Mouse (Mus musculus): ENCODE measurements around the gene Kcnh6.

Kcnh6 gene

DNA sequence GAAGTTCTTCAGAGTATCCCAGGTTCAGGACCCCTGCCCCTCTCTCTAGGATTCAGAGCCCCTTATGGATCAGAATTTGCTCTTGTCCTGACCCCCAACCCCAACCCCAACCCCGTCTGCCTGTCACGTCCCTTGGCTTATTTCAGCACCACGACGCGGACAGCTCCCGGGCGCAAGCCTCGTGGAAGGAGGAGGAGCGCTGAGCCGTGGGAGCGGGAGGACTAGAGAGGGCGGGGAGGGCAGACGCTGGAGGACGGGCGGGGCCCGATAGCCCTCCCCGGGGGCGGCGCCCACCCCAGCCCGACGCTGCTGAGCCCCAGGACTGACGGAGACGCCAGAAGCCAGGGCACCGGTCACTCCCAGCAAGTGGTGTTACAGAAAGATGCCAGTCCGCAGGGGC is at the start of gene Kcnh6:
TSS of gene Kcnh6 (plus strand) at position 304 of the 400 bp plus-strand sequence.
- DNase-seq (ENCODE audit: low spot score): peak; percentile 80

DNA sequence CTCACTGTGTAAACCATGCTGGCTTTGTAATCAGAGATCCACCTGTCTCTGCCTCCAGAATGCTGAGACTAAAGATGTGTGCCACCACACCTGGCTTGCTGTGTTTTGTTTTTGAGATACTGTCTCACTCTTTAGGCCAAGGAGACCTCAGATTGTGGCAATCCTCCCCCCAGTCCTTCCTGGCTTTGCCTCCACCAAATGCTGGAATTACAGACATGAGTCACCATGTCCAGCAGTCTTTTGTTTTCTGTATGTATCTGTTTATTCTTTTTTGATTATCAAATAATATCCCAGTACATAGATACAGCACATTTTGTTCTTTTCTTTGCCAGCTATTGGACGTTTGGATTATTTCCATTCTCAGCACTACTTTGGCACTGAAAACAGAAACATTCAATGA is 49.4 kb upstream of the Kcnh6 start:
- DNase-seq (ENCODE audit: low spot score): no peak

DNA sequence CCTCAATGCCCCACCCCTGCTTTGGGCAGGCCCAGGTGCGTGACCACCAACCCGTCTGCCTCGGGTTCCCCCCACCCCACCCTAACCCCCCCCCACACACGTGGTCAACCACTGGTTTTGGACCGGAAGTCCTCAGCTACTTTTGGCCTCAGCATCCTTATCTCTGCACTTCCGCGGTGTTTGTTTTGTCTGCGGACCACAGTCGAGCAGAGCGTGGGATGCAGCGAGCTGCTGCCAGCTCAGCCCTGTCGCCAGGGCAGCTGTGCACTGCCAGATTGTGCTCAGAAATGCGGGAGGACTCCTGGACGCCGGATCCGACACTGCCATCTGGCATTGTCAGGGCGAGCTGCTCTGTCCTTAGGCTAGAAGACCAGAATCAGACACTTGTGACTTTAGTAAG is 48.6 kb upstream of the Kcnh6 start:
- no peak for DNase-seq (ENCODE audit: low spot score)

DNA sequence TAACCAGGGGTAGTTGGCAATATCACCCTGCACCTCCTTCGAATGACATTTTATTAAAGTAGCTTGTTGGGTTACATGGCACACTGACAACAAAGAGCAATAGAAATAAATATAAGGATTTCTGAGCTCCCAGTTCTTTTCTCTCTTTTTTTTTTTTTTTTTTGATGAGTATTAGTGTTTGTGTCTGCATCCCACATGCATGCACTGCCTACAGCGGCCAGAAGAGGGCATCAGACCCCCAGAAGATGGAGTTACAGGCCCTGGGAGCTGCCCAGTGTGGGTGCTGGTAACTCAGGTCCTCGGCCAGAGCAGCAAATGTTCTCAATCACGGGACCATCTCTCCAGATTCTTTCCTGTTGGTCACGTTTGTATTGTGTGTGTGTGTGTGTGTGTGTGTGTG is 43.2 kb upstream of the Kcnh6 start:
- DNase-seq (ENCODE audit: low spot score): no peak

DNA sequence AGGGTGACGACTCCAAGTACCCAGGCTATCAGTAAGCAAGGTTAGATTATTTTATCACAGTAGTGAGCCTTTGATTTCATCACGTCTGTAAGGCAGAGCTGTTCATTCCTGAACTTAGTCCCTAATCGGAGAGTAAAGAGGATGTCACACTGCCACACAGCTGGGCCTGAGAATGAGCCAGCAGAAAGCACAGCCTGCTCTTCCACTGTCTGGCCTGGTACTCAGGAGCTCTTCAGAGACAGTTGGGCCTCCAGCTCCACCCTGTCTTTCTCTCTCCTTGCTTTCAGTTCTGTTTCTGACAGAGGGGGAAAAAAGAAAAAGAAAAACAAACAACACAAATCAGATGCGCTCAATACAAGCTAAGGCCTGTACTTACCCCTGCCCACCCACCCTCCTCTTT is 41.6 kb upstream of the Kcnh6 start:
- DNase-seq (ENCODE audit: low spot score): peak; percentile 46

DNA sequence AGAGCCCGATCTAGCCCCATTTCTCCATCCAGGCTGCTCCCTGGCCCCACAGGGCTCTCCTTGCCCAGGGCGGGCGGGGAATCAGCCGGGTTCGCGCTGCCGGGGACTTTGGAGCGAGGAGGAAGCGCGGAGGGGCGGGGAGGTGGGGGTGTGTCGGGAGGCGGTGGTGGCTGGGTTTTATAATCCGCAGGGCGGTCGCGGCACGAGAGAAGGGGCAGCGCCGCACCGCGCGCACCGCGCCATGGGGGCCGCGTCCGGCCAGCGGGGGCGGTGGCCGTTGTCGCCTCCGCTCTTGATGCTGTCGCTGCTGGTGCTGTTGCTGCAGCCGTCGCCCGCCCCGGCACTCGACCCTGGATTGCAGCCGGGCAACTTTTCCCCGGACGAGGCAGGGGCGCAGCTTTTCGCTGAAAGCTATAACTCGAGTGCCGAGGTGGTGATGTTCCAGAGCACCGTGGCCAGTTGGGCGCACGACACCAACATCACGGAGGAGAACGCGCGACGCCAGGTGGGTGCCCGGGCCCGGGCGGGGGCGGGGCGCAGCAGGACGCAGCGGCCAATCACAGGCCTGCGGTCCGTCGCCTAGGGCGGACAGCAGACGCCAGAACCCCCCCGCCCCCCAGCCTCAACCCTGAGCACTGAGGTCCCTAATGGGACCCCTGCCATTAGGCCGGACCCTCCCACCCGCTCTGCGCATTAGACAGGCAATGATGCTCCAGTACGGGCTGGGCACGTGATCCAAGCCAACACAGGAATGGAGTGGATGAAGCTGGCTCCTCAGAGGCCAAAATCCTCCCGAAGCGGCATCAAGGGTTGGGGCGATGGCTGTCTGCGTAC is 40.0 kb upstream of the Kcnh6 start, which contains the start of gene Ace:
TSS of gene Ace (plus strand) at position 205 of the 834 bp plus-strand sequence.
- DNase-seq (ENCODE audit: low spot score): no peak

DNA sequence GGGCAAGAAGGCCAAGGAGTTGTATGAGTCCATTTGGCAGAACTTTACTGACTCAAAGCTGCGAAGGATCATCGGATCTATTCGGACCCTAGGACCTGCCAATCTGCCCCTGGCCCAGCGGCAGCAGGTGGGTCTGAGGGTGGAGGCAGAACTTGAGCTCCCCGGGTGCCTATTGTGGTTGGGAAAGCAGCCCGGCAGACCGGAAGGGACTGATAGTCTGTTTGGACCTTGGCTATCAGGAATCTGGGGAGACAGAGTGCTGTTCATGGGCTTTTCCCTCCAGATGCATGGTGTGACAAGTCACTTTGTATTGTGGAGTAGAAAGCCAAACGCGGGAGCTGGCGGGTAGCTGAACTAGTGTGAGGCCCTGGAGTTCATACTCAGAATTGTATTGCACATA is 39.0 kb upstream of the Kcnh6 start:
- DNase-seq (ENCODE audit: low spot score): no peak

DNA sequence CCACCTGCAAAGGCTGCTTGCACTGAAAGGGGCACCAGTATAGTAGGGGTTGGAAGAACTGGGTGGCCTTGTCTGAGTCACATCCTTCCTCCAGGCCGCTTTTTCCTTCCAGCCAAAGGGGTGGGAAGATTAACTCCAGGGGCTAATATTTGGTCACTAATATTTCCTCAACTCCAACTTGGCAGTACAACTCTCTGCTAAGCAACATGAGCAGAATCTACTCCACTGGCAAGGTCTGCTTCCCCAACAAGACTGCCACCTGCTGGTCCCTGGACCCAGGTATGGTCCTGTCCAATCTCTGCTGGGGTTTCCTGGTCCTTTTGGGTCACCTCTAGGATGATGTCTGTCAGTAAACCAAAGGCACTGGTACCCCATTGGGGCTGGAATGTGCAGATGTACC is 38.4 kb upstream of the Kcnh6 start:
- DNase-seq (ENCODE audit: low spot score): peak; percentile 74

DNA sequence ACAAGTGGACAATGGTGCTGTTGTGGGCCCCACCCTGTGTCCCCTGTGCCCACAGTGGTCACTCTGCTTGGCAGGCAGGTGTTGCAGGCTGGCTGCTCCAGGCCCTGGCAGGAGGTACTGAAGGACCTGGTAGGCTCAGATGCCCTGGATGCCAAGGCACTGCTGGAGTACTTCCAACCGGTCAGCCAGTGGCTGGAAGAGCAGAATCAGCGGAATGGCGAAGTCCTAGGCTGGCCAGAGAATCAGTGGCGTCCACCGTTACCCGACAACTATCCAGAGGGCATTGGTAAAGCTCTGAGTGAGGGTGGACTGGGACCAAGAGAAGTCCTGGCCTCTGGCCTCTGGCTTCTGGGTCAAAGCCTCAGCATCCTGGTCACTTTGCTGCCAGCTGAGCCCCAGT is 33.3 kb upstream of the Kcnh6 start:
- peak; percentile 44 for DNase-seq (ENCODE audit: low spot score)

DNA sequence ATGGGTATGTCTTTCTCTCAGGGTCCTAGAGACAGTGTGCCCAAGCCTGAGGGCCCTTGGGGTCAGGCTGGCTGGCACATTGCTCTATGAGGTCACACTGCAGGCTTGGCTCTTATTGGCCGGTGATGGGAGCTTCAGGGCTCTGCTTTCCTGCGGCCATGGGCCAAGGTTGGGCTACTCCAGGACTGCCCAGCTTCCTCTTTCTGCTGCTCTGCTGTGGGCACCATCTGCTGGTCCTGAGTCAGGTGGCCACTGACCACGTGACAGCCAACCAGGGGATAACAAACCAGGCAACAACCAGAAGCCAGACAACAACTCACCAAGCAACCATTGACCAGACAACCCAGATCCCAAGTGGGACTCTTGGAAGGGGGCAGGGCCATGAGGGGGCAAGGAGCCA is 32.9 kb upstream of the Kcnh6 start:
- DNase-seq (ENCODE audit: low spot score): no peak

DNA sequence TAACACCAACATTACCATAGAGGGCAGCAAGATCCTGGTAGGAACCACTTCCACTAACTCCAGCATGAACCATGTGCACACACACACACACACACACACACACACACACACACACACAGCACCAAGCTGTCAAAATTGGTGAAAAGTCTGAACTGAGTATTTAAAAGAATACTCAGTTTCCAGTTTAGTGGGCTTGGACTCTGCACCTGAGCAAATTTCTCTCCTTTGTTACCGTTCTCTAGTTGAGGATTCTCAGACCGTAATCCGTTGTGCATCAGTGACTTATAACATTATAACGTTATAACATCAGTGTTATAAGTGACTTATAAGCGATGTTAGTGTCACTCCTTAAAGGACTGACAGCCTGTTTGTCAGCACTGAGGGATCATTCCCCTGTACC is 32.3 kb upstream of the Kcnh6 start:
- no peak for DNase-seq (ENCODE audit: low spot score)

DNA sequence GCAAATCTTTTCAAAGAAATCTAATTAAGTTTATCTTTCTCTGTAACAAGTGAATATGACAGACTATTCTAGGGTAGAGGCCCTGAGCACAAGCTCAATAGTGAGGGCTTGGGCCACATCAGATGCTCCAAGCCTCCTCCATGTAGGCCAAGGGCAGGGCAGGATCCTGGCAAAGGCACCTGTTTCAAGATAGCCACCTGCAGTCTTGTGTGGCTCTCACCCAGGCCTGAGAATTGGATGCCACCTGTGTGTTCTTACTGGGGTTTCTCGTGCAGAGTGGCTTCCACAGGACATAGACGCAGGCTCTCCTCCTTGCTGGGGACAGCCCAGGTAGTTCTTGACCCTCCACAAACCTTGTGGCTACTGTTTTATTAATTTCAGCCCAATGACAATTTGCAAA is 29.7 kb upstream of the Kcnh6 start:
- DNase-seq (ENCODE audit: low spot score): no peak

DNA sequence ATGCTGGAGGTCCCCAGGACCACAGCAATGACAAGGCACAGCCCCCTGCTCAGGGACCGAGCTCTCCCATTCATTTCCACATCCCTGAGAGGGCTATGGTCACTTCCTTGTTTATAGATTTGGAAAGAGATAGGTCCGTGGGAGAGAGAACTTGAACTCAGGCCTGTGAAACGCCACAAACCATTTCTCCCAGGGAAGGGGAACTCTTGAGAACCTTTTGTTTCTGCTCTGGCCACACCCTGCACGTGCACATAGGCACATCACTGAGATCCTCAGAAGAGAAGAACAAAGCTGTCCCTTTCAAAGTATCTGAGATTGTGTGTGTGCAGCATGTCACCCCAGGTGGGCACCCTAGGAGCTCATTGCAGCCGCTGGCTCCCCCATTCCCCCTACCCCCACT is 29.3 kb upstream of the Kcnh6 start:
- DNase-seq (ENCODE audit: low spot score): no peak

DNA sequence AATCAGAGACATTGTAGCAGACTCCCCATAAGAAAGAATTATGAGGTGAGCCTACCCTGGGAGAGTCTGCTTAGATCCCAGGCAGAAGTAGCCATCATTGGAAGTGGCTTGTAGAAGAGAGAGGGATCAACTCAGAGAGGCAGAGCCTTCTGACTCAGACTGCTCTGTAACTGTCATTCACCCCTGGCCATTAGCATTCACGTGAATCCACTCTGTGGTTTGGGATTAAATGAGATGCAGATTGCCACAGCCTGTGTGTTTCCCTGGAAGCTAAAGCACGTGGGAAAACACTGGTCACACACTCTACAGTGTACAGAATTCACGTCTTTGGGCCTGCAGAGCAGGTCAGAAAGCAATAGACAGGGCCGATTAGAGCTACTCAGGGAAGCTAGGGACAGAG is 23.5 kb upstream of the Kcnh6 start:
- no peak for DNase-seq (ENCODE audit: low spot score)

DNA sequence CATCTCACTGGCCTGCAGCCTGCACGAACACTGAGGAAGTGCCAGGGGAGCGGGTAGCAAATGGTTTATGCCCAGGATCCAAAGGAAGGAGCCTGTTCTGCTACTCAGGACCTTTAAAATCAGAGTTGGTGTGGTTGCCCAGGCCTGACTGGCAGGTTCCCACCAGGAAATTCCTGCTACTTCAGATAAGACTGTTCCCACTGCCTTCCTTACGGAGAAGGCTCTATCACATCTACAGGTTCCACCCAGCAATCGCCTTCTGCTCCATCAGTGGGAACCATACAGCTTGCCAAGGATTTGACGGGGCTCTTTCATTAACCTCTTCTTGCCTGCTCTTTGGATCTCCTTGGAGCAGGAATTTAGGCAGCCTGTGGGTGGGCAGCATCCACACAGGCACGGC is 20.5 kb upstream of the Kcnh6 start:
- DNase-seq (ENCODE audit: low spot score): no peak

DNA sequence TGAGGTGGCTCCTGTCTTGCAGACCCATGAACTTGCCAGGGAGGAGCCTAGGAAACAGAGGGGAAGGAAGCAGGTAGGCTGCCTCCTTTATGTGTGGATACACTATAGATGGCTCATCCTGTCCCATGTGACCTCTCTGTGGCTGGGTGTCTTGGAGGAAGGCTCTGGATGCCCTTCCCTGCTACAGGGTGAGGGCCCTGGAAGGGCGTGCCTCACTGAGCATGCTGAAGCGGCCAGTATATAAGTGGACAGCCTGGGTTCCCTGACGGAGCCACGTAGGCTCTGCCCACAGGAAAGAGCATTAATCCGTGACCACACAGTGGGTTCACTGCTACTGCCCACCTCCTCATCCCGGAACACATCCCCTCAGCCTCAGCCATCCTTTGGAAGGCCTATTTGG is 18.5 kb upstream of the Kcnh6 start:
- DNase-seq (ENCODE audit: low spot score): no peak

DNA sequence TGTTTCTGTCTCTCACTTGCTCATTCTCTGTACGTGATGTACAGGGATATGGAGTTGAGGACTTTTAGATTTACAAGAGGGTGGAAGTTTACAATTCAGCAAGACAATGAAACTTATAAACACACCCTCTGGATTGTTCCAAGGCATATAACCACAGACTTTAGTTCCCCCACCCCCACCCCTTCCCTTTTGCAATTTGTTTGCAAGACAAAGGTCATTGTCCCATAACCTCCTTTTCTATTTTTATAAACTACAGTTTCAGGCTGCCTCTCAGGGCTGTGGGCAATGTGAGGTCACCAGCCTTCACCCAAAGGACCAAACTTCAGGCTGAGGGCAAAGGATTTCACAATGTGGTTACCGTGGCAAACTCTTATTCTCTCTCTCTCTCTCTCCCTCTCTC is 17.7 kb upstream of the Kcnh6 start:
- peak; percentile 91 for DNase-seq (ENCODE audit: low spot score)

DNA sequence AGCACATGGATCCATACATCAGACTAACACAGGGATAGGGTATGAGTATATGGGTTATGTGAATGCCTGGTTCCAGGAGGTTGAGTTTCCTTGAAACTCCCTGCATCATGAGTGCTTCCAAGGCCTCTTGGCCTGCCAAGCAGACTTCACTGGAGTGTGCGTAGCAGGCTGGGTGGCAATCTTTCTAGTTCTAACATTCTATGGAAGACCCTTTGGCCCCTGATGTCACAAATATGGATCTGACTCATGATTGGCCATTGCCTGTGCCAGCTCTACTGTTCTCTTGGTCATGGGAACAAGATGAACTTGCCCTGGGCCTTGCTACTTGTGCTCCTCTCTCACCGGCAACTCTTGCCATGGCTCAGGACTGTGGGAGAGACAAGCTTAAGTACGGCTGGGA is 13.5 kb upstream of the Kcnh6 start, which contains the start of gene Ace3:
TSS of gene Ace3 (plus strand) at position 301 of the 400 bp plus-strand sequence.
- DNase-seq (ENCODE audit: low spot score): no peak

DNA sequence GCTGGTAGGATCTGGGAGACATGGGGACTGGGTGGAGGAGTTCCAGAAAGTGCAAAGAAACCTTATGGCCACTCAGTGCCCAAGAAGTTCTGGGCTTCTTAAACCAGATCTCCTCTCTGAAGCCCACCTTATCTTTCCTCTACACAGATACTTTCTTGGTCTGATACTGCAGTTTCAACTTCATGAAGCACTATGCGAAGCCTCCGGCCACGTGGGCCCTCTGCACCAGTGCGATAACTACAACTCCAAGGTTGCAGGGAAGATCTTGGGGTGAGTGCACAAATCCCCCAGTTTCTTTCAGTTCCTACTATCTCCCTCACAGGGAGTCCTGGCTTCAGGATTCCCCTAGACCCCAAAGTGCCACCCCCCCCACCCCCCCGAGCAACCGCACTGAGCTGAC is 7.9 kb upstream of the Kcnh6 start:
- no peak for DNase-seq (ENCODE audit: low spot score)

DNA sequence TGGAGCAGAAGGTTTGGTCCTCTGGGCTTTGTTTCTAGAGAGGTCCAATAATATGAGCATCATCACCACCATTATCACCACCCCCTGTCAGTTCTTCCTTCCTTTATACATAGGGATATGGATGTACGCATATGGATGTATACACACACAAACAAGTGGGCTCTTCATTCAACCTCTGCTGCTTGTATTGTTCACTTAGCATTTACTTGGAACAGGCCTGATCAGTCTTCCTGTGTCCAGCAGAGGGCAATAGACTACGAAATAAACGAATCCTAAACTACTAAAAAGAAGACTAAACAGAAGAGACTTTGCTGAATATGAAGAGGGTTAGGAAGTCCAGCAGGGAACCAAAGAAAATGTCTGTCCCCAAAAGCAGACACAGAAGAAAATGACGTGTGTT is 6.2 kb upstream of the Kcnh6 start:
- peak; percentile 71 for DNase-seq (ENCODE audit: low spot score)

DNA sequence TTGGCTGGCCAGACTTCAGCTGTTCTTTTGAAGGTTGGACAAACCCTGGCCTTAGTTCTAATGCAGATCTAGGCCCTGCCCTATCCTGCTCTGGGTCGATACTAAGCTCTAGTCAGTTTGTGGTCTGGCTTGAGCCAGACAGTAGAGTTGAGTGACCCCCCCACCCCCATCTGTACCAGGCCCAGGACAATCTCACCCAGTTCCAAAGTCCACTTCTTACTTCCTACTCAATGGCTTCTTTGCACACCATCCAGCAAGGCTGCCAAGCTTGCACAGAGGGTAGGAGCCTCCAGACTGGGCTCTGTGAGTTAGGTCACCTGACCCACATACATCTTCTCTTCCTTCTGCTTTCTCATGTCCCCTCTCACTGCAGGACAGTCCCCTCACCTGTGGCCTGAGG is 3.3 kb upstream of the Kcnh6 start:
- peak; percentile 55 for DNase-seq (ENCODE audit: low spot score)

DNA sequence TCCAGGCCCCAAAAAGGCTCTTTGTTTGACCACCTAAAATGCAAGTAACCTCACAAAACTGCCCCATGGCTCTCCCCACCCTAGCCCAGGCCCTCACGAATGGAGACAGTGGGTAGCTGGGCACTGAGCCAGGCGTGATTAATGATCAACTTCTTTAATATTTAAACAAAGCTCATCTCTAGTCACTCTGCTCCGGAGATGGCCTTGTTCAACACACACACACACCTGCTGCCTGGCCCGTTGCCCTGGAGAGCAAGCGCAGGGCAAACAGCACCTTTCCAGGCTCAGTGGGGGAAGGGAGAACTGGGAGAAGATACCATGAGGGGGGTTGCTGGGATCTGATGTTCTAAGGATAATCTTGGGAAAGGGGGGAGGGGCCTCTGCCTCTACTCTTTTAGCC is 2.0 kb upstream of the Kcnh6 start:
- DNase-seq (ENCODE audit: low spot score): no peak

DNA sequence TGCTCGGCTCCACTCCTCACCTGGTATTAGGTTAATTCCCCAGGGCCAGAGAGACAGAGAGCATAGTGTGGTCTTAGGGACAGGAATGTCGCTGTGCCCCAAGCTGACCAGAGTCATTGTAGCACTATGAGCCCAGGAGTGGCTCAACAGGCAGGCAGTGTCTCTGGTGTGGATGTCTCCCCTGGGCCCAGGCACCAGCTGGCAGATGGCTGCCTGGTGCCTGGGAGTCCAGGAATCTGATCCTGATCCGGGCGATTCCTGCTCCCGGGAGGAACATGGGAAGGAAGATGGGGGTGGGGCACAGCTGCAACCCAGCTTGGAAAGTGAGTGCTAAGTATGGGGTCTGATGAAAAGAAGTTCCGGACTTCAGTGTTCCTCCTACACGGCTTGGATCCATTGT is 4.8 kb downstream of the Kcnh6 start:
- DNase-seq (ENCODE audit: low spot score): no peak

DNA sequence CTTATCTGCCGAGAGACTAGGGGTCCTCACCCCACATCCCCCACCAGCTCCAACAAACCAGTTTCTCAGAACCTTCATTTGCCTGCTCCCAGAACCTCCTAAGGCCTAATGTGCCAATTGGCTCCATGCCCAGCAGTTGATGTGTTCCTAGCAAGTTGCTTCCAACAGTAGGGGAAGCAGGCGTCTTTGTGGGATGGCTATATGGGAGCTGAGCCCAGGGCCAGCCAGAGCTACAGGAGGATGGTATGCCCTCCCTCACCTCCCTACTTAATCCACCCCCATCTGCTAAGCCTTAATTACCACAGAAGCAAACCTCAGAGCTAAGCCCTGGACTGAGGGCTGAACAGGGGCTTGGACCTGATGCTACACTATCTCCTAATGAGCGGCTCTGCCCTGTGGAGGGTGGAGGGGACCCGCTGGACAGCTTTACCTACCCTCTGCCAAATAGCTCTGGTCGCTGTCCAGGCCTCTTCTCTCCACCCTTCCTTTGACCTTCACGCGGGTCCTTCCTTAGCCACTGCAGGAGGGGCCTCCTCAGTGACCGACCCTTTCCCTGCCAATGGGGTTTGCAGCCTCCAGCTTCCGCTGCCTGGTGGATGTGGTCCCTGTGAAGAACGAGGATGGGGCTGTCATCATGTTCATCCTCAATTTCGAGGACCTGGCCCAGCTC is 5.8 kb downstream of the Kcnh6 start:
- peak; percentile 86 for DNase-seq (ENCODE audit: low spot score)
